Mouse (Mus musculus): ENCODE measurements at regions not wholly inside any gene's neighbourhood (a gene's known extent, or its start where the extent isn't known, plus 50 kb on each side); places are given as distances from the start of the nearest gene placed in this dataset.
A peak's percentile ranks its signal among the peaks of the same experiment; 100 is the strongest.

DNA sequence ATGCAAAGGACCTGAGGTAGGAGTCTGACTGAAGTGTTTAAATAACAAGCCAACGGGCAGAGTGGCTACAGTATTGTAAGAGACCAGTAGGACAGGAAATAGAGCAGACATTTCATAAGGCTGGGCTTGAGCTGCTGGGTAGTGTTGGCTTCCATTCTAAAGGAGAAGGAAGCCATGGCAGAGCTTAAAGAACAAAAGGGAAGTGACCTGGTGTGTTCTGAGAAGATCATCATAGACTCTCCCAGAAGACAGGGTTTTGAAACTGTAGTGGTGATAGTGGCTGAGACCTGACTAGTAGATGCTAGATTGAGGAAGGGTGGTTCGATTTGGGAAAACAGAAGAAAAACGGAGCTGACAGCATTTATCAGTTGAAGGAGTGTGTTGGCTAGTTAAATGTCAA is 514.1 kb upstream of the Zfp462 start:
- no peak for DNase-seq (ENCODE audit: low spot score)

DNA sequence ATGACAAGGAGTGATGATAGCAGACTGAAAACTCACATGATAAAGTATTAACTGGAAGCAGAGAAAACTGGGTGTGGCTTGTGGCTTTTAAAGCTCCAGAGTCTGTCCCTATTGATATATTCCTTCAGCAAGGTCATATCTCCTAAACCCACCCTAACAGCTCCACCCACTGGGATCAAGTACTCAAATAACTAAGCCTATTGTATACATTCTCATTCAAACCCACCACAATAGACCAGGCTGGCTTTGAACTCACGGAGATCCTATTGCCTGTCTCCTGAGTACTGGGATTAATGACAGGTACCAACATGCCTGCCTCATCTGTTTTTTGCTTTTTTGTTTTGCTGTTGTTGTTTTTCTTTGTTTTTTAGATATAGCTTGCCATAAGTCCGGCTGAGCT is 484.3 kb upstream of the Zfp462 start:
- no peak for DNase-seq (ENCODE audit: low spot score)

DNA sequence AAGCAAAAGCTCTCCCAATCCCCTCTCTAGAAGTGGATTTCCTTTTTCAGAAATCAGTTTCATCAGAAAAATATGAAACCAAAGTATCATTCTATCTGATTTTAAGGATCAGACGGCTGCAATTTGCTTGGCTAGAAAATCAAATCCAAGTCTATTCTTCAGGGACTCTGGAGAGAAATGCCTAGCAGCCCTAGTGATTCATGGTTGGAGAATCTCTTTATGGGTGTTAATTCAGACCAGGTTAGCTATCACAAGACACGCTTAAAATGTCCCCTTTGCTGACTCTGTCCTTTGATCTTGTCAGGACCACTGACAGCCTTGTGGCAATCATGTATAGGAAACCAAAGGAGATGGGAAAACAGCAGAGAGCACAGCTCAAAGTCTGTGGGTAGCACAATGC is 475.7 kb upstream of the Zfp462 start:
- DNase-seq (ENCODE audit: low spot score), result no peak

DNA sequence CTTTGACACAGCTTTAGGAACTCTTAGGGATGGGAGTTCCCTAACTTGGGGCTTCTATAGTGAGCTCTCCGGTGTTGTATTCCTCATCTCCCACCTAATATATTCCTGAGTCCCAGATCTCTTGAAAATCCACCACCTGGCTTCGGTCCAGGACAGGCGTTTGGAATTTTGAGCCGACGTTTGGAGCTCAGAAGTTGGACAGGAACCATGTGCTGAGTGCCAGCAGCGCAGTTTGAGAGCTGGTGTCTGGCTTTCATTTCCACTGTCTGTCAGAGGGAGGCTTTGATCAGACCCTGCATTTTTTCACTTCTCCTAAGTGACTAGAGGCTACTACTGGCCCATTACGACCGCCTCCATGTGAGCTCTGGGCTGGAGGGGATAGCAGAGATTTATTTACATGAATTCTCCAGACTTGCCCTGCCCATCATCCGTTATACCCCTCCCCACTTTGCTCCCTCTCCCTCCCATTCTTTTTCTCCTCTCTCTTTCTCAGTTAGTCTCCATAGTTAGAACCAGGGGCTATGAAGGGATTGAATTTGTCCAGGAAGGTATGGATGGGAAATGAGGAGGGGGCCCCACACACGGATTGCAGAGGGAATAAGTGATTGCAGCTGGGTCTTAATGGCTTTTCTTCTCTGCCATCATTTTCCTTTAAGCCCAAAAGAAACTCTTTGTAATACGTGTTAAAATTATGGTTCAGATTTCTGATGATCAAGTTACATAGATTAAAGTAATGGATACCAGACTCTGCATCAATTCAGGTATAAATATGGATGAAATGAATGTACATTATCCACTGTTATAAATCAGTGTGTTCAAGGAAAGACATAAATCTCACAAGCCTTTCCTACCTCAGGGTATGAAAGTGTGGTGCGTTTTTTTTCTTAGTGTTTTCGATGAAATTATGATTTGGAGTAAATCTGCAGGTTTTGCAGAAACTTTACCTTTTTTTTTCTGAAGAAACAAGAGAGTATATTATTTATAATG is 474.5 kb upstream of the Zfp462 start:
- DNase-seq (ENCODE audit: low spot score), result peak; percentile 46

DNA sequence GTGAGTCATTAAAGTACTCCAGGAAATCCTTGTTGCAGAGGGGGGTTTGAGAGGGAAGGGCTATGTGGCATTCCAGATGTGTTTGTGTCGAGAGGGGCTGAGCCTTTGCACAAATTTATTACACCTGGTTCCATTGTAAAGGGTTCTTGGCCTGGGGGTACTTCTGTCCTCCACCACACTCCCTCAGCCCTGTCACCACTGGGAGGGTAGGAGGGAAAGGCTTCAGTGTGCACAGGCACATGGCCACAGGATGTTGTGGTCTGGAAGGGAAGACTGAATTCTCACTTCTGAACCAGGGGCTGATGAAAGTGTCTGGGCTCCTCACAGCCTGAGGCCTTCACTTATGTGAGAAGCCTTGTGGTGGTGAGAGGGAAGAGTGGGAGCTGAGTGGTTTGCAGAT is 473.8 kb upstream of the Zfp462 start:
- peak; percentile 6 for DNase-seq (ENCODE audit: low spot score)

DNA sequence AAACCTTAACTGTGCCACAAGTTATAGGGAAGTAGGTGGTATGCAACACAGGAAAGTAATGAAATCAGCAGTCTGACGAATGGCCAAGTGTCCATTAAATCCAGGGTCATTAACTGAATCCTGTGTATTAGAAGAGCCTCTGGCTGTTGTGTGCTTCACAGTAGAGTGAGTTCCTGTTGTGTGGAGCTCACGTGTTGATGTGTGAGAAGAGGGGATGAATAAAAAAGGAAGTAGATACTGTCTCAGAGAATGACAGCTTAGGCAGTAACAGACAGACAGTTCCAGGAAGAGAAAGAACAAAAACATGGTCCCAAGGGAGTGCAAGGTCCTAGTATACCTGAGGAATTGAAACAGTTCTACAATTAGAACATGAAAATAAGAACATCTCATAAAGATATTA is 463.1 kb upstream of the Zfp462 start:
- no peak for DNase-seq (ENCODE audit: low spot score)

DNA sequence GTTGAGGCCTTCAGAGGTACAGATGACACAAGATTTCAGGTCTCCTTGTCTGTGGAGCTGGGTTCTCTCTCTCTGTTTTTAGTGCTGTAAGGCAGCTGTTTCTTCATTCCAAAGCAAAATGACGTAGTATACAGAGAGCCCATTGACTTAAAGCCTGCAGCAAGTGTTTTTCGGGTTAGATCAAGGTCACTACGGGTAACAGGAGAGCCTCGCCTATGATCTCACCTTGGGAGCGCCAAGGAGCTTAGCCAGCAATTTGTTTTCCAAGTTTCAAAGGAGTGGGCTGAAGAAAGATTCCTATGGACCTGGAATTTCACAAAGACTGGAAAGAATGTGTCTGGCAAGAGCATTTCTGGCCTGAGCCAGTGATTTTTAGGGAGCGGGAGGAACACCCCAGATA is 451.8 kb upstream of the Zfp462 start:
- DNase-seq (ENCODE audit: low spot score), result no peak

DNA sequence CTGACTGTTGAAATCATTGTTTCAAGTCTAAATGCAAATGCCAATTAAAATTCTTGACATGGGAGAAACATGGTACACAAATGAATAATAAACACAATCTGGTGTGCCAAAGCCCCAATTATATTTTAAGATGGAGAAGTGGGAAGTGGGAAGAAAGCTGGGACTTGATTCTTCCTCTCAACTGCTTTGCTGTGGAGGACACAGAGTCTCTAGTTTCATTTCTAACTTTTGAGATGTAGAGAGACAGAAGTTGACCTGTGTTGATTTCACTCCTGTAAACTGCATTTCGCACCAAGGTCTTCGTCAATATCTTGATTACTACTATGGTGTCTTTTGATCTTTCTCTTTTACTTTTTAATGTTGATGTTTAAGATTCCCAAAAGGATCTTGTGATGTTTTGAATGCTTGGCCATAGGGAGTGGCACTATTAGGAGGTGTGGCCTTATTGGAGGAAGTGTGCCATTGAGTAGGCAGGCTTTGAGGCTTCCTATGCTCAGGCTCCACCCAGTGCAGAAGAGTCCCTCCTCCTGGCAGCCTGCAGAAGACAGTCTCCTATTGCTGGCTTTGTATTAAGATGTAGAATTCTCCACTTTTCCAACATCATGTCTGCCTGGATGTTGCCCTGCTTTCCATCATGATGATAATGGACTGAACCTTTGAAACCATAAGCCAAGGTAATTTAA is 447.4 kb upstream of the Zfp462 start:
- no peak for DNase-seq (ENCODE audit: low spot score)

DNA sequence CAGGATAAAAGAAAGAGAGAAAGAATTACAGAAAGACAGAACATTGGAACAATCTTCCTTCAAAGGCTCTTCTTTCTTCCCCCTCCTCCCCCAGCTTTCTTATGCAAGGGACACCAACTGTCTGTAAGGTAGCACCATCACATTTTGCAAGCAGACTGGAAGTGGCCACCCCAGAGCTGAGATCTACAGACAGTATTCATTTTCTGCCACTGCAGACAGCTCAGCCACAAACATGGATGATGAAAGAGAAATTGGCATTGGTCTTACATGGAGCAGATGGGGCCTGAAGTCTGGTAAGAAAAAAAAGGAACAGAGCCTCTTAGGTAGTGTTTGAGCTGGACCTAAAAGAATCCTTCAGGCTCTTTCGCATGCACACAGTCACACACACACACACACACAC is 428.9 kb upstream of the Zfp462 start:
- DNase-seq (ENCODE audit: low spot score), result no peak

DNA sequence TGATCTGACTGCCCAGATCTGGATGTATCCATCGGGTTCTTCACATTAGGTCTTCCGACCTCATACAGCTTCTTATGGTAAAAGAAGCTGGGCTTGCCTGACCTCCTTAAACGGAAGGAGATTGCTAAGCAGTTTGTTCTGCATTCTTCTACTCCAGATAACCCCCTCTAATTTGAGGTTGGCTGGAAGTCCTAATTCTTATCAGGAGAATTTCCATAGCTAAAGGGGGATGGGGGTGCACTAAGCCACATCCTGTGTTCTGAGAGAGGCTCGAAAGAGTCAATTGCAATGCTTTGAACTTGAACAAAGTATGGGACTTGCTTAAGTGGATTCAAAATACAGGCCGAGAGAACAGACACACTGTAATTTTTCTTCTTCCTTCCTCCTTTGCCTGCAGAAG is 421.6 kb upstream of the Zfp462 start:
- DNase-seq (ENCODE audit: low spot score), result no peak

DNA sequence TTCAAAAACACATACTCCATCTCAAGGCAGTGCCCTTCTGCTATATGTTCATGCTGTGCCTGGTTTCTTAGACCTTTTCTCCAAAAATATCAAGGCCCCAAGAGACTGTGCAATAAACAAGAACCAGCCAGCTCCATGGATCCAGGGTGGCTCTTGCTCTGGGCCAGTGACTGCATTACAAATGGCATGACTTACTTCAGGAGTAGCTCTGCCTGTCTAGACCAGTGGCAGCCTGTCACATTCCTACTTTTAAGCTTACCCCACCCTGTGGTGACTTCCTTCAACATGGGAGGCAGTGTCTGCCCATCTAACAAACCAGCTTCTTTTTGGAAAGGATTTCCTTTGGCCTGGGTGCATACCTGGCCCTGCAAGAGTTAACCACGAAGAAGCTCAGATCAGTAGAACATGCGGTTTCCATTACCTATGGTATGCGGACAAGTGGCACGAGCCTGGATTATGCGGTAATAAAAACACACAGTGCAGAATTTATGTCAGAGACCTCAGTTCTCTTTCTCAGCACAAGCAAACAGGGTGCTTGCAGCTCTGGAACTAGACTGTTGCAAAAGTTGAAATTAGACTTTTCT is 418.8 kb upstream of the Zfp462 start:
- no peak for DNase-seq (ENCODE audit: low spot score)

DNA sequence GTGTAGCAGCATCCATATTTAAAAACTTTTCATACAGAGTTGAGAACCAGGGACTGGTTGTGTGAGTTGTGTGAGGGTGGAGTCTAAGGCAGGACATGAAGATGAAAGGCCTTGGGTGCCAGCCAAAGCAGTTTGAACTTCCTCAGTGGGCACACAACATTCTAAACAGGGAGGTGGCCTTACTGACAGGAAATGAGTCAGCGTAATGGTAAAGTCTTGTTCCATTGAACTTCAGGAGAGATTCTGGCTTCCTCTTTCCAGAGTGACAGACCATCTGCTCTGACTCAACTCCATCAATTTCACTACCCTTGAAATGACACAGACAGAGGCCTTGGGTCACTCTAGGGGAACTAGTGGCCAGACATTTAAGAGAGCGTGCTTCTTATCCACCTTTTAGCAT is 417.2 kb upstream of the Zfp462 start:
- DNase-seq (ENCODE audit: low spot score), result peak; percentile 55

DNA sequence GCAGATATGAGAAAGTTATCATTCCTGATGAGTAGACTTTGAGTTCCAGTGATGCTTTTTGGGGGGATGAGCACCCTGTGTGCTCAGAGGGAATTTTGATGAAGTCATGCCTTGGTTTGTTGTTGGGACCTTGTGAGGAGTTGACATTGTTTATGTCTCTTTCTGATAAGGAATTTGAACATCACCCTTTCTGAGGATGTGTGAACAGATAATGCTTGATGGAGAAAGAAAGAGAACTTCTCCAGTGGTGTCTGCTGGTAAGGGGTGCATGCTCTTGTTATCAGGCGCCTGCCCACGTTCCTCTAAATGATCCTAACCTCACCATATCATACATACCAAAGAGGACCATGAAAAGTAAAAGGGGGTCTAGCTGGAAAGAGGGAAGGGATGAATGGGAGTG is 413.1 kb upstream of the Zfp462 start:
- DNase-seq (ENCODE audit: low spot score), result no peak

DNA sequence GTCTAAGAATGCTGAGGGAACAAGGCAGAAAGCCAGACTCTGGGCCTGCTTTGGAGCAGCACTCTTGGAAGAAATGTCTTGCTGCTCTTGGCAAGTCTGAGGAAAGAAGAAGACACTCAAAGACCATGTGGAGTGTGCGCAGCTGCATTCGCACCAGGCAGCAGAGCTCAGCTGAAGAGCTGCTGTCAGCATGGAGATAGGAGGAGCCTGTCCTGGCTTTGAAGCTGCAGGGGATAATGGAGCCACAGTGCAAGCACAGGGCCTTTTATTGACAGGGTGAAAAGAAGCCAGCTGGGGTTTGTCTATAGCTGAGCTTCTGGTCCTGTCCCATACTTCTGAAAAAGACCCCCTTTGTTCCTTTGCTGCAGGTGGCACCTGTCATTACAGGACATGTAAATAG is 411.0 kb upstream of the Zfp462 start:
- DNase-seq (ENCODE audit: low spot score), result peak; percentile 38

DNA sequence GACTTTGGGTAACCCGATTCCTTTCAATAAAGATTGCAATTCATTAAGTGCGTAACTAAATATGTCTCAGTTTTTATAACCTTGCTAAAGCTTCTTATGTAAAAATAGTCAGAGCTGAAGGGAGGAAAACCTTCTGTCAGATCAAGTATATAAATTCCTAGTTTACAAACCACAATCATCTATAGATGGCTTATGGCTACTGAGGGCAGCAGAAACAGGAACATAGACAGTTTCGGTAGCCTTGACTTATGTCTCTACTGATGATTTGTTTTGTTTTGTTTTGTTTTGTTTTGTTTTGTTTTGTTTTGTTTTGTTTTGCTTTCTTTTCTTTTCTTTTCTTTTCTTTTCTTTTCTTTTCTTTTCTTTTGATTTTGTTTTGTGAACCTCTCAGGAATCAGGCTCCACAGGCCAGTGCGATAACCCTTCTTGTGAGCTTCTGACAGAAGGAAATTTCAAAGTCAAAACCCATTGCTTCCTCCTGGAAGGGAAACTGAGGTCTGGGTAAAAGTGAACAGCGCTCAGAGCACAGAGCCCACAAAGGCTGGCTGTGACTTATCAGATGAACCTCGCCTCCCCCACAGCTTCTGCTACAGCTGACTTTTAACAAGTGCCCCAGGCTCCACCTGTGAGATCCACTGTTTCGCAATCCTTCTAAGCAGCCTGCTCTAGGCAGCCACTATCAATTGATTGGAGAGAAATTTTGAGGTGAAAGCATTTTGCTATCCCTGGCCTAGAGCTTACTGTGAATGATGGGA is 391.8 kb upstream of the Zfp462 start:
- no peak for DNase-seq (ENCODE audit: low spot score)

DNA sequence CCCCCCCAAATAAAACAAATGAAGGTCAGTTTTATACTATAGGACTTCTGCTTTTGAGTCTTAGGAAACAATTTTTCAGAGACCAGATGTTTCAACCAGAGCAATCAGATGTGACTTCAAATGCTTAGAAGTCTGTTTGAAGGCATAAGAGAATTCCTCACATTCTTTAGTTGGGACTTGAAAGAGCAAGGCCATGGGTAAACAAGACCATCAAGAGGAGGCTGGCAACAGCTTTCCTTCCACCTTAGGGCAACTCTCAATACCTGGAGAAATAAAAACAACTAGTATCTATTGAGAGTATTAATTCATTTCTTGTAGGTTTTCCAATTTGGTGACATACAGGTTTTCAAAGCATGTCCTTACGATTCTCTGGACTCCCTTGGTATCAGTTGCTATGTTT is 381.8 kb upstream of the Zfp462 start:
- no peak for DNase-seq (ENCODE audit: low spot score)

DNA sequence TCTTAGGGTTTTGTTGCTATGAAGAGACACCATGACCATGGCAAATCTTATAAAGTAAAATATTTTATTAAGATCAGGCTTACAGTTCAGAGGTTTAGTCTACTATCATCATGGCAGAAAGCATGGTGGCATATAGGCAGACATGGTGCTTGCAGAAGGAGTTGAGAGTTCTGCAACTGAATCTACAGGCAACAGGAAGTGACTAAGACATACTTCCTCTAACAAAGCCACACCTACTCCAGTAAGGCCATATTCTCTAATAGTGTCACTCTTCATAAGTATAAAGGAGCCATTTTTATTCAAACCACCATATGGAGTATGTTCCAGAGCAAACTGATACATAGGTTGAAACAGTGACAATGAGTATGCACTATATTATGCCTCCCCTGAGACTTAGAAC is 371.7 kb upstream of the Zfp462 start:
- DNase-seq (ENCODE audit: low spot score), result no peak

DNA sequence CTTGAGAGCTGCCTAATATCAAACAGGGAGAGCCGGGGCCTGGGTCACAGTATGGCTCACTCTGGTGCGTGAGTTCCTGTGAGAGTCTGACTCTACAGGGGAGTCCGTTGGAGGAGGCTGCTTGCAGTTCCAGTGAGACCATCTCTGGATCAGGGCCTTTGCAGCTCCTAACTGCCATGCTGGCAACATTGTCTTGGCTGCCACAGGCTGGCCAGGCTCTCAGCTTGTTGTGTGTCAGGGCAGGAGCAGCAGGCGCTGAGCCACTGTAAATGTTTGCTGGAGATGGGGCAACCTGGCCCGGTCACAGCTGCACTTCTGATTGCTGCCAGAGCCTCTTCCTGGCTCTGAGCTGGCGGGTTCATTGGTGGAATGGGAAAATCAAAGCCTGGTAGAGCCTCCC is 357.7 kb upstream of the Zfp462 start:
- no peak for DNase-seq (ENCODE audit: low spot score)

DNA sequence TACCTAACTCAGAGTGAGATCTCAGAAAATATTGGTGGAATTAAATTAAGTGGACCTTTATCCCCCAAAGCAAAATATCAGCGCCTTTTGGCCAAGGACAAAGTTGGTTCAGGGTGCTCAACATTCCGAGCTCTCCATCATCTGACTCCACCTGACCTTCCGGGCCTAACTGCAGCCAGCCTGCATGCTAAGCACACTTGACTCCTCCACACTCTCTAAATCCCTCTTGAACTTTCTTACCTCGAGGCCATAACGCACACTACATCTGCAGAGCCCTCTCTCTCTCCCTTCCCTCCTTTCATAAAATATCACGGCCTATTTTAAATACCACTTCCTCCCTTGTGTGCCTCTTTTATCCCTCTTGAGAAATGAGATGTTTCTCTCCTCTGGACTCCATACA is 356.1 kb upstream of the Zfp462 start:
- DNase-seq (ENCODE audit: low spot score), result no peak

DNA sequence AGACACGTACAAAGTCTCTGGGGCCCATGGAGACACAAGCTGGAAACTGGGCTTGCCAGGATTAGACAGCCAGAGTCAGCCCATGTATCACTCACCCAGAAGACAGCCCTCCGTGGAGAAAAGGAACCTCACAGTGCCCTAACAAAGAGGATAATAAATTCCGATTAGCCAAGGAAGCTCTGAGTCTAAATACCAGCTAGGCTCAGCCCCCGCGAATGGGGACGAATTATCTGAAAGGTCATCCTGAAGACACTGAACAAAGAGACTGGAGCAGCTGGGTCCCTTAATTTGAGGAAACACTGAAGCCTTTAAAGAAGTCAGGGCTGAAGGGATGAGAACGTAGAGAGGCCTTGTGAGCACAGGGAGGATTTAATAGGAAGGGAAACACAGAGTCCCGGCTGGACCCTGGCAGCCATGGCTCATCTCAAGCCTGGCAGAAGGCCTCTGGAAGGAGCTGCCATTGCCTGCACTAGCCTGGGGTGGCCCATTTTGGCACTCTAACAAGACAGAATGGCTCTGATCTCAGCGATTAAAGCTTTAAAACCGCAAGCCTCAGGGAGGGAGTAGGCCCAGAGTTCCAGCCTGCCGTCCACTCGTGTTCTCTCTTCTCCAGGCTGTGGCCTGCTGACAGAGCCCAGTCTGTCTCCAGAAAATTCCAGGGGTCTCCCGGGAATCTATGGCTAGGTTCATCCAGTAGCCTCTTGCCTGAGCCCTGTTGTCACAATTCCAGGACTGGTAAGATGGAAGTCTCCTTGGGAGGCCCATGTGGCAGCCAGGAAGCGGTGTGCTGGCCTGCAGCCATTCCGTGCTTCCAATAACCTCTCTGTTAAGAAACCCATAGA is 343.0 kb upstream of the Zfp462 start:
- DNase-seq (ENCODE audit: low spot score), result no peak

DNA sequence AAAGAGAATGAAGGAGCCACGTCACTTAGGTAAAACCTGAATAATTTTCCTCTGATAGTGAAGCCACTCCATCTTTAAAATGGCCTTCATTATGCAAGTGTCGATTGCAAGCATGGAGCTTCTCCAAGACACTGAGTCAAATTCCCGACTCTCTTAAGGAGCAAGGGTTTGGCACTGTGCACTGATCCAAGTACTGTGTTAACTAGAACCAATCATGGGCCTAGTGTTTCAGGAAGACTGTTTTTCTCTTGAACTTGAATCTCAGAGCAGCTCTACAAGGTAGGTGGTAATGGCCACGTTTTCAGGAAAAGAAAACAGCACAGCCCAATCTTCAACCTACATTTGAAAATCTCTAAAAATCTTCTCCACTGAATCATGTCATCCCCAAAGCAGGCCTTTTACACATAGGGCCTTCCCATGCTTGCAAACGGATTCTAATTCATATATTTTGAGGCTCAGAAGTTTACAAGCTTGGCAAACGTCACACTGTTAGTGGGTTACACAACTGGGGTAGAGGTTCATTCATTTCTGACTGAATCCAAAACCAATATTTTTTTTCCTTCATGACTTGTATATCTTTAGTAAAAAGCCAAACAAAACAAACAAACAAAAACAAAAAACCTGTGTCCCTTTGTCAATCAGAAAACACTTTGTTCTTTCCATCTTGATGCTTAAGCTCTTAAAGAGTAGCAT is 342.2 kb upstream of the Zfp462 start:
- DNase-seq (ENCODE audit: low spot score), result no peak
